Mouse (Mus musculus) erythroid progenitor cell, adult 5-6 weeks (primary cell): ENCODE results near the gene Cacnb2. TPM values are rescaled to one million over a fixed set of nuclear protein-coding genes. Genes with fewer than 3 reads are reported as not detected.
"Not testable (repeated sequence)": the region's sequence is repeated elsewhere in the genome, so short reads cannot be mapped to it uniquely, and the experiment has no call there.

Experiments used
- ATAC-seq: replicated peaks from 2 replicates; pipeline ENCODE4 v1.8.0; 2016; ENCODE audit warnings: moderate number of reproducible peaks, mild to moderate bottlenecking, moderate TSS enrichment, inconsistent platforms; ENCODE audit not compliant: poor library complexity, low FRiP score, severe bottlenecking
- total RNA-seq, 2 experiments: library from RNA; stranded (forward) in 1 of 2; stranded (reverse) in 1 of 2; fragments of 150-400 nt in 1 of 2; fragments of 186-747, 209-891 nt in 1 of 2; gene quantifications; 2 replicates each; pipeline versions ENCODE4 v1.2.3 to v1.2.4; 2015 to 2017; ENCODE audit warnings: low replicate concordance in 2 of 2

Gene Cacnb2
- total RNA-seq, 2 experiments from 2014 or later: 0.08 TPM; not detected in 1

GRCm38 (mm10) chr2:14651268-14651667, 48.4 kb downstream of the Cacnb2 start:
- no peak for ATAC-seq

- ATAC-seq: no peak
These were observed 53.8 kb downstream of the Cacnb2 start for GRCm38 (mm10) chr2:14656673-14657072.

GRCm38 (mm10) chr2:14657205-14657844, 54.4 kb downstream of the Cacnb2 start:
- no peak for ATAC-seq

GRCm38 (mm10) chr2:14665213-14665612, 62.3 kb downstream of the Cacnb2 start:
- no peak for ATAC-seq

GRCm38 (mm10) chr2:14672117-14672516, 69.2 kb downstream of the Cacnb2 start:
- no peak for ATAC-seq

GRCm38 (mm10) chr2:14676885-14677516, 74.1 kb downstream of the Cacnb2 start:
- no peak for ATAC-seq

- ATAC-seq: no peak
These were observed 81.3 kb downstream of the Cacnb2 start for GRCm38 (mm10) chr2:14684231-14684630.

GRCm38 (mm10) chr2:14702973-14703645, 100.2 kb downstream of the Cacnb2 start:
- no peak for ATAC-seq

GRCm38 (mm10) chr2:14703676-14704075, 100.8 kb downstream of the Cacnb2 start:
- ATAC-seq: no peak

GRCm38 (mm10) chr2:14710247-14710646, 107.4 kb downstream of the Cacnb2 start:
- ATAC-seq: no peak

GRCm38 (mm10) chr2:14711751-14712150, 108.9 kb downstream of the Cacnb2 start:
- ATAC-seq: no peak

GRCm38 (mm10) chr2:14713049-14713448, 110.2 kb downstream of the Cacnb2 start:
- ATAC-seq: no peak

- no peak for ATAC-seq
These were observed 113.8 kb downstream of the Cacnb2 start for GRCm38 (mm10) chr2:14716666-14717065.

- ATAC-seq: no peak
These were observed 116.3 kb downstream of the Cacnb2 start for GRCm38 (mm10) chr2:14719119-14719718.

- no peak for ATAC-seq
These were observed 122.5 kb downstream of the Cacnb2 start for GRCm38 (mm10) chr2:14725437-14725836.

GRCm38 (mm10) chr2:14726601-14727000, 123.7 kb downstream of the Cacnb2 start:
- ATAC-seq: not testable (repeated sequence)

- ATAC-seq: no peak
These were observed 136.0 kb downstream of the Cacnb2 start for GRCm38 (mm10) chr2:14738927-14739326.

GRCm38 (mm10) chr2:14739510-14739909, 136.6 kb downstream of the Cacnb2 start:
- no peak for ATAC-seq

GRCm38 (mm10) chr2:14740359-14740758, 137.5 kb downstream of the Cacnb2 start:
- ATAC-seq: no peak

GRCm38 (mm10) chr2:14744761-14745160, 141.9 kb downstream of the Cacnb2 start:
- no peak for ATAC-seq

- ATAC-seq: no peak
These were observed 160.0 kb downstream of the Cacnb2 start for GRCm38 (mm10) chr2:14762846-14763245.
